Mouse (Mus musculus): ENCODE data around the gene Olfr1442. TPM values are rescaled to one million over a fixed set of nuclear protein-coding genes. Genes with fewer than 3 reads are reported as not detected.
"Not testable (repeated sequence)": the region's sequence is repeated elsewhere in the genome, so short reads cannot be mapped to it uniquely, and the experiment has no call there.

Gene Olfr1442
- not detected in 2 replicates for polyA plus RNA-seq (2012; ENCODE audit: insufficient read depth, insufficient read length, missing spikeins)

DNA sequence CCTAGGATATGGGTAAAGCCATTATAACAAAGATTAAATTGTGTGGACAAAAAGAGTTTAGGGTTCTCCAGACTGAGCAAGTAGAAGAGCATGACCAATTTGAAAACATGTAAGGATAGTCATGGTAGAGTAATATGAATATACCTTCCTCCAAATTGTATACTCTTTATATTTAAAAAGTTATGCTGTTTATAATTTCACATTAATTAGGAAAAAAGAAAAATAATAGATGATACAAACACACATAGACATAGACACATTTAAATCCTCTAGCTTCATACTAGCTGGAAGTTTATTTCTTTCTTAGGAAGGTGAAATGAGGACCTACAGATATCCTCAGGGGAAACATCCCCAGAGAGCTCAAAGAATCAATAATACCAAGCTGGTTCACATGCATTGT is at the start of gene Olfr1442:
Gene Olfr1442, plus strand, starts transcription at position 301 of the 400 bp plus-strand sequence.
- Histone ChIP-seq H3K4me1 (ENCODE audit: control insufficient read depth, insufficient read depth, insufficient read length, low read length) (no peaks in the 10 kb centered on the region), H3K4me3 (ENCODE audit: insufficient read depth, low read depth, low read length) (no peak within 1 kb of the TSS), H3K27ac (replicated peaks; ENCODE audit: low read depth, low read length) (no peak within 1 kb of the TSS)

DNA sequence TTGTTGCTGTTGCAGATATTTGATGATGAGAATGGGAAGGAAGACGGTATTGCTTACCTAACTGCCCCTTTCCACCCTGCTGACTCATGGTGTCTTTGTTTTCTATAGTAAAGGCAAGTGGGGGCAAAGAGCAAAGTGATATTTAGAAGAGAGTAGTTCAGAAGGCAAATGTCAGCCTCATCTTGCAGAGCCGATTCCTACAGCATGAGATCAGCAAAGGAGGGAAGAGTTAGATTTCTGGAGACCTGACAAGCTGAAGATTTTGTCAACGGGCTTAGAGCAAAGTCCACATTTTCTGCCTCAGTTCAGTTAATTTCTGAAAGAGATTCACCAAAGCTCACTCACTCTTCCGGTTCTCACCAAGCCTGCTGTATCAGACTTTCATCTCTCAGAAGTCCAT is 37.1 kb upstream of the Olfr1442 start, which contains the start of gene Glyat:
Gene Glyat, plus strand, starts transcription at position 133 of the 400 bp plus-strand sequence.
- no peak within 1 kb of the TSS for H3K4me3 ChIP-seq (ENCODE audit: insufficient read depth, low read depth, low read length)
- H3K4me1 ChIP-seq (ENCODE audit: control insufficient read depth, insufficient read depth, insufficient read length, low read length): no peaks in the 10 kb centered on the region
- no peak within 1 kb of the TSS for H3K27ac ChIP-seq (replicated peaks; ENCODE audit: low read depth, low read length)

DNA sequence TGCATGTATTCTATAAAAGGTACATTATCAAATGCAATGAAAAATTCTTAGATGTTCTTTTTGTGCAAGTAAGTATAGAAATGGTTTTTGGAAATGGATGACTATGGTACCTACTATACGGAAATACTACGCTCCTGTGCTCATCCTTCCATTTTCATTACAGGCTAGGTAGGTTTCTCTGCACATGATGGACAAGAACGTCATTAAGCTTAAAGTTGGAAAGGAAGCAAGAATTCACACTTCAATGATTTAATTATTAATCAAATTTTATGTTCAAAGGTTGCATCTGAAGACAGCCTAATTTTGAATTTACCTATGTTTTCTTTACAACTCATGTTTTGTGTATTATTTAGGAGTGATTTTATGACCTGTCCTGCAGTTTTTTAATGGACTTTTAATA is 36.0 kb upstream of the Olfr1442 start:
- H3K27ac ChIP-seq (replicated peaks; ENCODE audit: low read depth, low read length): no peak overlapping the region
- no peak overlapping the region for H3K4me3 ChIP-seq (ENCODE audit: insufficient read depth, low read depth, low read length)

DNA sequence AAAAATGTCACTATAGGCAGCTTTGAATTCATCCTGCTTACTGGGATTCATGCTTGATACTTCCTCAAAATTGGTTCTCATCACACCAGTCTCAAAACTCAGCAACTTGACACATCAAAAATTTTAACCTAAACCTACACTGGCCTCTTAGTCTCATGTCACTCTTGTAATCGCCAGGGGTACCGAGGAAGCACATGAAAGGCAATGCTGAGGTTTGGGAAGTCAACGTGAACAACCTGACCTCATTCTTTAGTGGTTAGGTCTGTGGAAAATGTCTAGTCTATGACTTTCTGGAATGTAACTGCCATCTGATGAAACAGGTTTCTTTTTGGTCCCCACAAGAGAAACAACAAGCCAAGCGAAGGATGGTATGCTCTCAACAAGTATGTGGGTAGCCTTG is 35.3 kb upstream of the Olfr1442 start:
- Histone ChIP-seq H3K27ac (replicated peaks; ENCODE audit: low read depth, low read length) (no peak overlapping the region), H3K4me1 (ENCODE audit: control insufficient read depth, insufficient read depth, insufficient read length, low read length) (no peaks in the 10 kb centered on the region), H3K4me3 (ENCODE audit: insufficient read depth, low read depth, low read length) (no peak overlapping the region)

More for the DNA sequence above, 36.0 kb upstream of the Olfr1442 start:
- H3K4me1 ChIP-seq (ENCODE audit: control insufficient read depth, insufficient read depth, insufficient read length, low read length): no peaks in the 10 kb centered on the region

DNA sequence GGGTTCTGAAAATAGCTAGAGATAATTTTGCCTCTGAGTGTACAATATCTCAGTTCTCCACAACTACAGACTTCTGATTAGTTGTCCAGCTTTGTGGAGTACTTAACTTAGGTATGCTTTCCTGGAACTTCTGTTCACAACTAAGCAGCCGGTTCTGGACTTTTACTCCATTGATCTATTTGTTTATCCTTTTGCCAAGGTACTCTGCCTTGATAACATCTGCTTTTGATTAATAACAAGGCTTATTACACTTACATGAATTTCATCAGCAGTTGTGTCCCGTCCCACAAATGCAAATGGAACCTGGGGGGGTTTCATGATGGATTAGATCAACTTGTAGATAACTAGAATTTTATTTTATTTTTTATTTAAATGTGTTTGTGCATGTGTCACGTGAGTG is 33.4 kb upstream of the Olfr1442 start:
- no peak overlapping the region for H3K4me3 ChIP-seq (ENCODE audit: insufficient read depth, low read depth, low read length)
- no peak overlapping the region for H3K27ac ChIP-seq (replicated peaks; ENCODE audit: low read depth, low read length)

DNA sequence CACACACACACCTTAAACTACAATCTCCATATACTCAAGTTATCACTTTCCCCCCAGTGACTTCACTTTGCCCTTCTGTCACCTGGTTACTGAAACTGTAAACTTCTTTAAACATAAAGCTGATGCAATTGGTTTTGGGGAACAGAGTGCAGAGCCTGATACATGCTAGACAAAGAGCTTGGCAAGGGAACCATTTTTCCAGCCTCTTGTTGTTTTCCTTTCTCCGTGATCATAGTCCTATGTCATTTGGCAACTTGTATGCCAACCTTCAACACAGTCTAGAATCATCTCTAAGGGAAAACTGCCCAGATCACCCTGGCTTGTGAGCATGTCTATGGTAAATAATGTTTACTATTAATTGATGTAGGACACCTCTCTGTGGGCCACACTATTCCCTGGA is 32.2 kb upstream of the Olfr1442 start:
- no peaks in the 10 kb centered on the region for H3K4me1 ChIP-seq (ENCODE audit: control insufficient read depth, insufficient read depth, insufficient read length, low read length)
- no peak overlapping the region for H3K27ac ChIP-seq (replicated peaks; ENCODE audit: low read depth, low read length)
- H3K4me3 ChIP-seq (ENCODE audit: insufficient read depth, low read depth, low read length): no peak overlapping the region

More for the DNA sequence above, 33.4 kb upstream of the Olfr1442 start:
- no peaks in the 10 kb centered on the region for H3K4me1 ChIP-seq (ENCODE audit: control insufficient read depth, insufficient read depth, insufficient read length, low read length)

DNA sequence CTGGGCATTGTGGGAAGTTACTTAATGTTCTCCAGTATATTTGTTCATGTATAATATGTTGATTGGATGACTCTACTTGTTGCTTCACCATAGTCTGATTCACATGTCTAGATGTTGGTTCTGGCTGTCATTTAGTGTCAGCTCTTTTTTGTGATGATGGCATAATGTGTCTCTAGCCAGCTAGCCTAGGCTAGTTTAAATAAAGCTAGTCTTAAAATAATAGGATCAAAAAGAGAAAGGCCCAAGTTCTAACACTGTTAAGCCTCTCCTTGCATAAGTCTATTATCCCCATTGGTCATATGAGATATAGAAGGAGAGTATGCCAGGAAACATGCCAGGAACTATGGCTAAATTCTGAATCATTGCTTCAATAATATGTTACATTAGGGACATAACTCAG is 20.7 kb upstream of the Olfr1442 start:
- Histone ChIP-seq H3K4me1 (ENCODE audit: control insufficient read depth, insufficient read depth, insufficient read length, low read length) (no peaks in the 10 kb centered on the region), H3K4me3 (ENCODE audit: insufficient read depth, low read depth, low read length) (no peak overlapping the region), H3K27ac (replicated peaks; ENCODE audit: low read depth, low read length) (no peak overlapping the region)

DNA sequence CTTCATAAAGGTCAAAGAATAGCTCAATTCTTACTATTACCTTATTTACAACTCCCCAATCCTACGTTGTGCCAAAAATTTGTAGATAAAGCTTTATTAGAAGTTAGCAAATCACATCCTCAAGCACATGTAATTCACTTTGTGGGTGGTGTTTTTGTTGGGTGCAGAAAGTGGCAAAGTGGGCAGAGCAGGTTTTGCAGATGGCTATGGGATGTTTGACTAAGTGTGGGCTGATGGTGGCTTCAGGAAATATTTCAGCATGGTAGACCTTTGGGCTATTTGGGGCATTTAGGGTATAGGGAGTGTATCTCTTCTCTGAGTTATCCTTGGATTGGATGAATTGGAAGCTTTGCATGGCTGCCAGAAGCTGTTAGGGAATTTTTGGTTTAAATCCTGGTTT is 4.1 kb upstream of the Olfr1442 start:
- H3K27ac ChIP-seq (replicated peaks; ENCODE audit: low read depth, low read length): no peak overlapping the region
- no peaks in the 10 kb centered on the region for H3K4me1 ChIP-seq (ENCODE audit: control insufficient read depth, insufficient read depth, insufficient read length, low read length)
- no peak overlapping the region for H3K4me3 ChIP-seq (ENCODE audit: insufficient read depth, low read depth, low read length)

DNA sequence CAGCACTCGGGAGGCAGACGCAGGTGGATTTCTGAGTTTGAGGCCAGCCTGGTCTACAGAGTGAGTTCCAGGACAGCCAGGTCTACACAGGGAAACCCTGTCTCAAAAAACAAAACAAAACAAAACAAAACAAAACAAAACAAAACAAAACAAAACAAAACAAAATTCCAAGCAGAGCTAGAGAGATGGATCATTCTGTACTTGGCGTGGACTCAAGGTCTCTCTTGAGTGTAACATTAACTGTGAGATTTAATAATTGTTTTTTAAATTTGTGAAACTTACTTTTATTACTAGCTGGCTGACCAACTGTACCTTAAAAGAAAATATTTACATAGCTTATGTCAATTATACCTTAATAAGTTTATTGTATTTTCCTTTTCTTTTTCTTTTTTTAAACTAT is 1.6 kb upstream of the Olfr1442 start:
- H3K27ac ChIP-seq (replicated peaks; ENCODE audit: low read depth, low read length); H3K4me1 ChIP-seq (ENCODE audit: control insufficient read depth, insufficient read depth, insufficient read length, low read length); H3K4me3 ChIP-seq (ENCODE audit: insufficient read depth, low read depth, low read length): not testable (repeated sequence)

DNA sequence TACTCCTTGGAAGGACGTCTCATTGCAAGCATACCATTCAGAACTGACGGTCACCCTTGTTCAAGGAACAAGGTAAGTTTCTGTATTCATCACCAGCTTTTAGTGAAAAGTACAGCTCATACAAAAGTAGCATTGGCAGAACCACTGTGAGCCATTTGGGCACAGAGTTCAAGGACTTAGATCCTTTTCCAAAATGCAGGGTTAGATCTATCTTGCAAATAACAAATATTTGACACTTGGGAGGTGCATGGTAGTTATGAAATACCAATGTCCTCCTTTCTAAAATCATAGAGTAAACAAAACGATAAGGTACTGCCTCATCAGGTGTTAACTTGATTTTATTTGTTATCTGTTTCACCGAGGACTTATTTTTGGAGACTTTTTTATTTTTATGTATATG is 812 bp downstream of the Olfr1442 start:
- no peak overlapping the region for H3K4me3 ChIP-seq (ENCODE audit: insufficient read depth, low read depth, low read length)
- H3K4me1 ChIP-seq (ENCODE audit: control insufficient read depth, insufficient read depth, insufficient read length, low read length): no peaks in the 10 kb centered on the region
- no peak overlapping the region for H3K27ac ChIP-seq (replicated peaks; ENCODE audit: low read depth, low read length)

DNA sequence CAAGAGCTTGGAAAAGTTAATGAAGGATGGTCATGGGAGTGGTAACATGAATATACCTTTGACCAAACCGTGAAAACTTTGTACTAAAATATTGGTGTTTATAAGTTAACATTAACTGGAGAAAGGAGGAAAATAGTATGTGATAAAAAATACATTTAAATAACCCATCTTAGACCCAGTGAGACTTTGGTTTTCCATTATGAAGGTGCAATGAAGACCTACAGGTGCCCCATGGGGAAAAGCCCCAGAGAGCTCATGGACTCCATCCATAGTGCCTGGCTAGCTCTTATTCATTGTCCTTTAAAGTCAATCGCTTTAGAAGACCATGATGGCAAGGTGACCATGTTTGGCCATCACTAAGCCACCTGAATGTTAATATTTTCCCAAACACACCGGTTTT is 7.6 kb downstream of the Olfr1442 start, which contains the start of gene Olfr1443:
Gene Olfr1443, plus strand, starts transcription at position 301 of the 400 bp plus-strand sequence.
- H3K27ac ChIP-seq (replicated peaks; ENCODE audit: low read depth, low read length): no peak within 1 kb of the TSS
- no peaks in the 10 kb centered on the region for H3K4me1 ChIP-seq (ENCODE audit: control insufficient read depth, insufficient read depth, insufficient read length, low read length)
- H3K4me3 ChIP-seq (ENCODE audit: insufficient read depth, low read depth, low read length): no peak within 1 kb of the TSS

DNA sequence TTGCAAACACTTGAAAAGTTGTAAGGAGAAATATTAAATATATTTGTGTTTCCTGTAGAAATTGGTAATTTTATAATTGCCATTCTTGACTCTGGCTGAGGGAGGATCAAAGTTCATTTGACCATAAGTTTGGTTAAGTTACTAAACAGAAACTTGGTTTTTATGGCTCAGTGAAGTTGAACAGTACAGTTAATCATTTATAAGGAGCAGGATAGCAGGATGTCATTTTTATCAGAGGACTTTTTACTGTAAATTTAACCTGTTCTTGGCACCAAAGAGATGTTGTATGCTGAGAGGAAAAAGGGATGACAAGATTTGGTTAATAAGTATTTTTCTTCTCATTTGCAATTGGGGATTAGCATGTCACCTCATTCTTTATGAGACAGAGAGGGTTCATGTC is 14.4 kb downstream of the Olfr1442 start:
- no peak overlapping the region for H3K27ac ChIP-seq (replicated peaks; ENCODE audit: low read depth, low read length)
- H3K4me3 ChIP-seq (ENCODE audit: insufficient read depth, low read depth, low read length): no peak overlapping the region
- no peaks in the 10 kb centered on the region for H3K4me1 ChIP-seq (ENCODE audit: control insufficient read depth, insufficient read depth, insufficient read length, low read length)

DNA sequence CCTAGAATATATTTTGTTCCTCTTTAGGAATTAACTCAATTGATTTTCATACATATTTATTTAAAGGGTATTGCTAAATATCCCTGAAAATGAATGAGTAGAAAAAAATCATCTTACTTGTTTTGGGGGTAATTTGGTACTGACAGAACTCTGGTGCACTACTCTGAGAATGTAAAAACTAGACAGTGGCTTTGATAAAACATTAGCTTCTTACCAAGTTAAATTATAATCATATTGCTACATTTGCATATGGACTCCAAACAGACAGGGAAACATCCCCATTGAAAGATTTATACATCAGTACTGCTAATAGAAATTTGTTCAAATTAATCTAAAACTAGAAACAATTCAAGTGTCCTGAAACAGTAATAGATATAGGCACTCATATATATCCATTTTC is 15.0 kb downstream of the Olfr1442 start:
- Histone ChIP-seq H3K27ac (replicated peaks; ENCODE audit: low read depth, low read length) (no peak overlapping the region), H3K4me1 (ENCODE audit: control insufficient read depth, insufficient read depth, insufficient read length, low read length) (no peaks in the 10 kb centered on the region), H3K4me3 (ENCODE audit: insufficient read depth, low read depth, low read length) (no peak overlapping the region)

DNA sequence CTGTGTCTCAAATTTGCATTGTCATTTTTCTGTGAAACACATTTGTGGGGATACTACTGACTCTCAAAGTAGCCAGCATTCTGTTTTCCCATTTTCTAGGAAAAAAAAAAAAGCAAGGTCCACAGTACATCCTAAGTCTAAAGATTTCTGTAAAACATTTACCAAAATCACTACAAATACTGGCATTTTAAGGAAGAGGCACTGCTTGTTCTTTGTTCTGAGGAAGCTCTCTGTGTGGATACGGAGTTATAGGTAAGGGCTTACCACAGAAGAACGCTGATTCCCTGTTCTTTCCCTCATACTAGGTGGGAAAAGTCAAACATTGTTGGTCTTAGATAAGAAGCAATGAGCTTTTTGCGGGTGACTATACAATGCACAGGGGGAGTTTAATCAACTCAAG is 25.4 kb downstream of the Olfr1442 start, which contains the start of gene Keg1:
Gene Keg1, plus strand, starts transcription at position 197 of the 400 bp plus-strand sequence.
- Histone ChIP-seq H3K4me3 (ENCODE audit: insufficient read depth, low read depth, low read length) (no peak within 1 kb of the TSS), H3K27ac (replicated peaks; ENCODE audit: low read depth, low read length) (no peak within 1 kb of the TSS)

DNA sequence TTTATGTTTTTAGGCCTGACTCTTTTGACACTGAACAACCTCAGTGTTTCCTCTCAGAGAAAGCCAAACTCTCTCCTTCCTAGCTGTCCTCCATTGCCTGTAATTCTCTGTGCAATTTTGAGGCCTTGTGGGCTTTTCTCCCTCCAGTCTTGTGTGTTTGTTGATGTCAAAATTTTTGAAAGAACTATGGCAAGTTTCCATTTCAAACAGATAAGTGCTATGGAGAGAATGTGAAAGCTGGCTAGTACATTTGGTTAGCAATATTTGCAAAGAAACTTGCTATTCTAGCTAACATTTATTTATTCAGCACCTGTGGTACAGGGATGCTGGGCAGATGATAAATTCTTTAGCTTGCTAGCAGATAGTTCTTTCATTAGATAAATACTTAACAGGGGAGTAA is 26.0 kb downstream of the Olfr1442 start:
- Histone ChIP-seq H3K4me3 (ENCODE audit: insufficient read depth, low read depth, low read length) (no peak overlapping the region), H3K4me1 (ENCODE audit: control insufficient read depth, insufficient read depth, insufficient read length, low read length) (no peaks in the 10 kb centered on the region), H3K27ac (replicated peaks; ENCODE audit: low read depth, low read length) (no peak overlapping the region)

More for the DNA sequence above, 25.4 kb downstream of the Olfr1442 start, which contains the start of gene Keg1:
- no peaks in the 10 kb centered on the region for H3K4me1 ChIP-seq (ENCODE audit: control insufficient read depth, insufficient read depth, insufficient read length, low read length)

DNA sequence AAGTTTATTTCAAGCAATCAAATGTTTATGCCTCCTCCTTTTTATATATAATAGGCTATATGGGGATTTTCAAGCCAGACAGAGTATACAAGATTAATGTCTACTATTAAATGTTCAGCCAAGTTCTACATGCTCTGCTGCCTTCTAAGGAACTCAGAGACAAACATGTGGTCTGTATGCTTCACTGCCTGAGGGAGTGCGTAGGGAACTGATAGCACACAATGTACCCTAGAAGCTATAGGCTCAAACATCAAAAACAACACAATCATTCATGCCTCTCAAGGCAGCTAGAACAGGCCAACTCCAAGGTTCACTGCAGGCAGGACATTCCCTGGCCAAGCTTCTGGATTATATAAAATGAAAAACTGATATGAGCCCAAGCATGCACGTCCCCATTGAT is 38.2 kb downstream of the Olfr1442 start:
- Histone ChIP-seq H3K4me3 (ENCODE audit: insufficient read depth, low read depth, low read length) (no peak overlapping the region), H3K27ac (replicated peaks; ENCODE audit: low read depth, low read length) (no peak overlapping the region), H3K4me1 (ENCODE audit: control insufficient read depth, insufficient read depth, insufficient read length, low read length) (no peaks in the 10 kb centered on the region)
